Mouse (Mus musculus) hindlimb bud, embryonic 11.5 days (tissue): ENCODE data around the gene Dgkg.

Experiments used
- DNase-seq: peaks from one replicate; pipeline ENCODE4 v3.0.0-alpha.2; 2012; ENCODE audit warnings: low read depth, low spot score; ENCODE audit errors: extremely low spot score

The Dgkg gene

GRCm38 (mm10) chr16:22656533-22657444, at the start of gene Dgkg:
TSS of gene Dgkg (minus strand) at chr16:22657221.
- DNase-seq: no peak

DNA sequence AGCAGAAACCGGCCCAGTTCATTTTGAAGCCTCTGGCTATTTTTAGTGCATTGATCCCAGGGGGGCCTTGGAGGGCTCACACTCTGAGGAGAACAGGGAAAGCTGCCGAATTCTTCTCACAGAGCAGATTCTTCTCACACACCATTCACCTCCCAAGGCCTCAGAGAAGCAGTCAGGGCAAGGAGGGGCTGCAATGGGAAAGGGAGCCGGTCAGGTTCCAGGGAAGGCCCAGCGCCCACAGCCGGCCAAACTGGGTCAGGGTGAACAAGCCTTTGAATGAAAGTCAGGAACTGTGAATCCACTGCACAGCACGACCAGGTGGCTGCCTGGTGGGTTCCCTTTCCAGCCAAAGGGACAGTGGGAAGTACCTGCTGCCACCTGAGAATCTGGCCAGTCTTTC, 47.9 kb upstream of the Dgkg start:
- no peak for DNase-seq

- no peak for DNase-seq
Measured at GRCm38 (mm10) chr16:22704136-22704535, 47.1 kb upstream of the Dgkg start.

- no peak for DNase-seq
Measured at GRCm38 (mm10) chr16:22698846-22699760, 42.1 kb upstream of the Dgkg start.

DNA sequence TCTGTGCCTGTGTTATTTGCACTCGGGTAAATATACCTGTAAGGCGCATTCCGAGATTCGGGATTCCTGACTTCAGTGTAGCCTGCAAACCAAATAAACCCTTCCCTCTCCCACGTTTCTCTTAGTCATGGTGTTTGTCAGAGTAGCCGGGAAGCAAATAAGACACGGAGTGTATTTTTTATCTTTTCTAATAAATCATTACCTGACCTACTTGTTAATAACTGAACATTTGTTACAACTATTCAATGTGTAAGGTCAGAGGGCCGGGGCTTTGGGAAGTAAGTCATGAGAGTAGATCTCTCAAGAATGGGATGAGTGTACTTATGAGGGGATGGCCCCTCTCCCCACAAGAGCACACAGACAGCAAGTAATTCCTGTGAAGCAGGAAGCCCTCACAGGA, 41.1 kb upstream of the Dgkg start:
- no peak for DNase-seq

- DNase-seq: no peak
Measured at GRCm38 (mm10) chr16:22689622-22690021, 32.6 kb upstream of the Dgkg start.

DNA sequence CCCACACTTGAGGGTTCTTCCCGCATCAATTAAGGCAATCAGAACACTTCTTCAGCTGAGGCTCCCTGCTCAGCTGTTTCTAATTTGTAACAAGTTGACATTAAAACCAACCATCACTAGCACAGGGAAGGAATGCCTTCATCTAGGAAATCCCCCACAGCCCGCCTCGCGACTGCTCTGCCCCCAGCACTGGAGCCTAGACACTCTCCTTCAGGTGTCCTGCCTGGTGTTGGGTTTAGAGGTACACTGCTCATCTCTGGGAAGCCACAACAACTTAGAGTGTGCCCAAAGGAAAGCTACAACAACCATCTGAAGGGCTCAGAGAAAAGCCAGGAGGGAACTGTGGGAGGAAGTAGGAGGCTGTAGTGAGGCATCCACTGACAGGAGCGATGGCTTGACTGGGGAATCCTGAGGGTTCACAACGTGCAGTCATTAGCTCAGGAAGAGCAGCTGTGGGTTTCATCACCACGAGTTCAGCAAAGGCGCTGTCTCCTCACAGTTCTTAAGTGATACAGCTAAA, 30.8 kb upstream of the Dgkg start:
- no peak for DNase-seq

GRCm38 (mm10) chr16:22683605-22684004, 26.6 kb upstream of the Dgkg start:
- no peak for DNase-seq

DNA sequence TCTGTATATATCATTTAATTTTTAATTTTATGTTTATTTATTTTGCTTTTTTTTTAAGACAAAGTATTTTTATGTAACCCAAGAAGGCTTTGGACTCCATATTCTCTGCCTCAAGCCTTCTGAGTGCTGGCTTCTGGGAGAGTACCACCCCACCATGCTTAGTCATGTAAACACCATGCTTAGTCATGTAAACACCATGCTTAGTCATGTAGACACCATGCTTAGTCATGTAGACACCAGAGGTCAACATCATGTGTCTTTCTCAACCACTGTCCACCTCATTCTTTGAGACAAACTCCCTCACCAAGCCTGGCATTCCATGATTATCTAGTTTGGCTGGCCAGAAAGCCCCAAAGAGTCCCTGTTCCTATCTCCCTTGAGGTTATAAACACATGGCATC, 25.7 kb upstream of the Dgkg start:
- DNase-seq: no peak

DNA sequence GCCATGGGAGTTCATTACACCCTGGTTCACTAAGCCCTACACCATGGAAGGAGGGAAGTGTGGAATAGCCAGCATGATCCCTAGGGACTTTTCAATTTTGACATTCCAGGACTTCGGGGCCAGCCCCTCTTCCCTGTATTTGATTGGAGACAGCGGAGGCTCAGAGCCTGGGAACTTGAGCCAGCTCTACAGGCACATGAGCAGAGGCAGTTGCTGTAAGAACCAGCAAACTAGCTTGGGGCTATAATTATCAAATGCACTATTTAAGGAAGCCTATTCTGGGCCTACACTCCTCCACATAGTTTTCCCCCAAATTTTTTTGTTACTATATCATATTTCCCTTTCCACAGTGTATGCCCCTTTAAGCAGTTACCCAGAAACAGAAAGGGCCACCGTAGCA, 22.6 kb upstream of the Dgkg start:
- DNase-seq: no peak

GRCm38 (mm10) chr16:22674636-22675035, 17.6 kb upstream of the Dgkg start:
- no peak for DNase-seq

DNA sequence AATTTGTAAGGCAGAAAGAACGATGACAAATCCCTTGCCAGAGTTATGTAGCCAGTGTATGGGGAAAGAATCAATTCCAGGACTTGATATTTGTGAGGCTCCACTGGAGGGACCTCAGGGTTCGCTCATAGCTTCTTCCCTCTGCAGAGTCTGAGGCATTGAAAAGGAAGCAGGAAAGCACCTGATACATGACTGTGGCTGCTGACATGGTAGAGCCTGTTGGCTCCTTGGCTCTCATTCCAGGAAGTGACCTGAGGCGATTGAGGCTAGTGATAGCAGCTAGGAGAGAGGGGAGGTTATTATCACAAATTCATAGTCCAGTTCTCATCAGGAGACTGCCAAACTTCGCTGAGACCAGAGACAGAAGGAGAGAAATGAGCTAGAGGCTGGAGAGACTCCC, 17.1 kb upstream of the Dgkg start:
- no peak for DNase-seq

GRCm38 (mm10) chr16:22664033-22664432, 7.0 kb upstream of the Dgkg start:
- no peak for DNase-seq

DNA sequence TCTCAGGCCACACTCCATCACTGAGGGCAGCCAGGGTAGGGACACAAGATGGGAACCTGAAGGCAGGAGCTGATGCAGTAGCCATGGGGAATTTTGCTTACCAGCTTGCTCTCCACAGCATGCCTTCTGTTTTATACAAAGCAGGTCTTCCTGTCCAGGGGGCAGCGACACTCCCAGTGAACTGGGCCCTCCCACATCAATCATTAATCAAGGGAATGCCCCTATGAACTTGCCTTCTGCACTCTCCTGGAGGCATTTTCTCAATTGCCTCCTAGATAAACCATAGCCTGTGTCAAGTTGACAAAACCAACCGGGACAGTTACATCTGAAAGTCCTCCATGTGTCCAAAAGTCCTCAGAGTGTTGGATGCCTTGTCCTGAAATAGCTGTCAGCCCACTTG, 6.1 kb upstream of the Dgkg start:
- no peak for DNase-seq

GRCm38 (mm10) chr16:22661076-22661475, 4.1 kb upstream of the Dgkg start:
- DNase-seq: no peak

GRCm38 (mm10) chr16:22657874-22658789, 1.1 kb upstream of the Dgkg start:
- no peak for DNase-seq

DNA sequence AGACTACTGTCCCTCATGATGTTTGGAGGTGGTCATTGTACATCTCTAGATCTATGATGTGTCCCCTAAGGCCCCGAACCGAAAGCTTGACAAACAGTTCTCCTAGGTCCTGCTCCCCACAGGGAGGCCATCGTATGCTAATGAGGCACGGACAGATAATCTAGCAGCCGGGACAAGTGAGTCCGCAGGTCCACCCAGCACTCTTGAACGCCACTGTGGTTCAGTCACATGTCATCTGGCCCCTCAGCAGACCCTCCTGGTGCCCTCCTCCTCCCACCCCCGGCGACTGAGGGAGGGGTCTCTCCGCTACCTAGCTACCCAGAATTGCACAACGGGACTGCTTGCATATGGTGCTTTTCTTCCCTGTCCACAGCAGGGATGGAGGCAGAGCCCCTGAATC, 1.2 kb downstream of the Dgkg start:
- no peak for DNase-seq

- DNase-seq: no peak
Measured at GRCm38 (mm10) chr16:22655223-22655622, 1.8 kb downstream of the Dgkg start.

DNA sequence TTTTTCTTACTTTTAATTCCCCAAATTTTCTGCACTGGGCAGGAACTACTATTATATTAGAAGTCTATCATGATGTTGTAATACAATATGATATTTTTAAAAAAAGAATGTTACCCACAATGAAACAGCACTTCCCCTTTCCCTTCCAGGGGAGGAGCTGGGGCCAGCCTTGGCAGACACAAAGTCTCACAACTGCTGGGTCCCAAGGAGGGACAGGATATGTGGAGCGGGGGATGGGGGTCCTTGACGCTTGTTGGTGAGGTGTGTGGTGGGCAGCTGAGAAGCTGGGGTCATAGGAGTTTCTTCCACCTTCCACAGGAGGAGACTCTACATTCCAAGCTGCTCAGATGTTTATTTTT, 2.6 kb downstream of the Dgkg start:
- DNase-seq: no peak

DNA sequence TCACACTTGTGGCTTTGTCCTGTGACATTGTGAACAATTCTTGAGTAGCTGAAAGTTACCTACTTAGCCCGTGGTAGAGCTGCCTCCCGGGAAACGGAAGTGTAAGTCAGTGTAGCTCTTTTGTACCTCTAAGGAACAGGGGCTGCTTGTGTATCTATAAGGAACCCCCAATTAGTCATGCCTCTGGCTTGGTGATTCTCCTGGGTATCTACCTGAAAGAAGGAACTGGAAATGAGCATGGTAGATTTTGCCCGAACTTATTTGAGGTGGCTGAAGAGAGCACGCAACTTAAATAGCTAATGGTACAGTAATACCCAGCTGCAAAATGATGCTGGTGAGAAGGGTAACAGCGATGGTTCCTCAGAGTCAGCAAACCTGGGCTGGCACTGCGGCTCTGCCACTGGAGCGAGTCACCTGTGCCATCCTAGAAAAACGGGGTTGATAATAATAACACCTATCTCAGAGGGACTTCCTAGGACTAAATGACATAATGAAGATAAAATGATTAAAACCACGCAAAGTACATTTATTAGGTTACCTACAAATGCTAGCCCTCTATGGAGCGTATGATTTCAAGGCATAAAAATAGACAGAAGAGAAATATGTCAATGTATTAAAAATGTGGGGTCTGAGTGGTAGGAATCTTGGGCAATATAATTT, 3.1 kb downstream of the Dgkg start:
- no peak for DNase-seq
